Mouse (Mus musculus) liver, adult 2 months (tissue): Measurements from ENCODE around the gene Klhdc9. TPM values are rescaled to one million over a fixed set of nuclear protein-coding genes. Genes with fewer than 3 reads are reported as not detected.
A peak's percentile ranks its signal among the peaks of the same experiment; 100 is the strongest.

Experiments used
- DNase-seq: peaks from one replicate; pipeline ENCODE4 v3.0.0-alpha.2; 2011; ENCODE audit warnings: low read depth, low spot score; ENCODE audit errors: extremely low read depth
- H3K27ac ChIP-seq: fragments of 200-500 bp; replicated peaks from 2 replicates; pipeline ENCODE4 v1.5.1; 2012; ENCODE audit warnings: low read depth, mild to moderate bottlenecking, control low read depth, inconsistent platforms, low read length; ENCODE audit not compliant: insufficient read depth
- H3K27me3 ChIP-seq: fragments of 200-500 bp; 2 replicates; pipeline ENCODE4 v1.6.1; 2012; ENCODE audit warnings: mild to moderate bottlenecking, moderate library complexity, low read length, inconsistent platforms; ENCODE audit not compliant: control insufficient read depth, insufficient read depth
- H3K36me3 ChIP-seq: fragments of 200-500 bp; 2 replicates; pipeline ENCODE4 v1.6.1; 2012; ENCODE audit warnings: low read length, inconsistent platforms; ENCODE audit not compliant: control insufficient read depth, insufficient read depth
- H3K4me1 ChIP-seq: fragments of 200-500 bp; 2 replicates; pipeline ENCODE4 v1.6.1; 2011; ENCODE audit warnings: low read length; ENCODE audit not compliant: control insufficient read depth, insufficient read depth
- H3K4me3 ChIP-seq: fragments of 200-500 bp; 2 replicates; pipeline ENCODE4 v1.5.1; 2011; ENCODE audit warnings: low read depth, mild to moderate bottlenecking, control low read depth, low read length, moderate library complexity; ENCODE audit not compliant: insufficient read depth
- H3K79me2 ChIP-seq: fragments of 200-500 bp; 2 replicates; pipeline ENCODE4 v1.6.1; 2012; ENCODE audit warnings: inconsistent platforms, mild to moderate bottlenecking, low read length, moderate library complexity; ENCODE audit not compliant: control insufficient read depth, insufficient read depth
- H3K9ac ChIP-seq: fragments of 200-500 bp; 2 replicates; pipeline ENCODE4 v1.6.1; 2012; ENCODE audit warnings: low read depth, mild to moderate bottlenecking, control low read depth, inconsistent platforms, low read length
- CTCF ChIP-seq: fragments of 200-500 bp; IDR thresholded peaks from 2 replicates; pipeline ENCODE4 v1.5.1; 2011; ENCODE audit warnings: low read depth, low read length, control low read depth
- POLR2A ChIP-seq: fragments of 200-500 bp; IDR thresholded peaks from 2 replicates; pipeline ENCODE4 v1.6.1; 2011; ENCODE audit warnings: low read length, control low read depth; ENCODE audit not compliant: insufficient read depth; ENCODE audit errors: extremely low read depth
- WGBS: fragments of 180-500 bp; shearing (Covaris S2); methylation state at CpG from one replicate; pipeline ENCODE4 v1.1.7; 2018; 5-methylcytosine and 5-hydroxymethylcytosine counted together
- polyA plus RNA-seq: library from polyadenylated mRNA; depleted of rRNA; stranded (reverse); fragments of >200 nt; gene quantifications from 2 replicates; pipeline ENCODE4 v1.2.3, GENCODE M21; 2012
- total RNA-seq: library from RNA; depleted of rRNA; stranded (reverse); fragments of >200 nt; gene quantifications from 2 replicates; pipeline ENCODE4 v1.2.3, GENCODE M21; 2014

Klhdc9 gene
- total and polyA plus RNA-seq, 2 experiments, result 0.05 TPM; not detected in 1

DNA sequence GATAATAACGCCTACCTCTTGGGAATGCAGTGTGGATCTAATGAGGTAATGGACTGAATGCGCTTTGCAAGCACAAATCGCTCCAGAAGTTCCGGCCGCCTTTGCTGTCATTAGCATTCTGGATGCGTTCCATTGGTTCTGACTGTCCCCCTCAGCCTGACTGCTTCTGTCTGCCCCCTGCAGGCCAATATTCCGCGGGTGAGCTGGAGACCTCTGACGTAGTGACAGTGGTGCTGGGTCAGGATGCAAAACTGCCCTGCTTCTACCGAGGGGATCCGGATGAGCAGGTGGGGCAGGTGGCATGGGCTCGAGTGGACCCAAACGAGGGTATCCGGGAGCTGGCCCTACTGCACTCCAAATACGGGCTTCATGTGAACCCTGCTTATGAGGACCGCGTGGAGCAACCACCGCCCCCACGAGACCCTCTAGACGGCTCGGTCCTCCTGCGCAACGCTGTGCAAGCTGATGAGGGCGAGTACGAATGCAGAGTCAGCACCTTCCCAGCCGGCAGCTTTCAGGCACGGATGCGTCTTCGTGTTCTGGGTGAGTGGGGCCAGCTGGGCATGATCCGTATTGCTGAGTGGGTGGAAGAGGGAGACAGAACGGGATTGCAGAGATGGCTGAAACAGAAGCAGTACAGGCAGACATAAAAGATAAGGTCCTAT lies 19.5 kb upstream of the Klhdc9 start:
- H3K36me3 ChIP-seq, result no peaks in the 10 kb centered on the region
- no peak overlapping the region for H3K27ac ChIP-seq
- no peaks in the 10 kb centered on the region for H3K27me3 ChIP-seq
- peak; percentile 50 for DNase-seq
- no peak for TF ChIP-seq POLR2A
- TF ChIP-seq CTCF, result peak; percentile 88
- no peaks in the 10 kb centered on the region for H3K4me1 ChIP-seq
- 7% methylated on average over 31 of the region's 31 CpGs for WGBS
- H3K9ac ChIP-seq, result no peak overlapping the region
- no peak overlapping the region; the same call in 1 of the 2 replicates for H3K4me3 ChIP-seq
- no peaks in the 10 kb centered on the region for H3K79me2 ChIP-seq

DNA sequence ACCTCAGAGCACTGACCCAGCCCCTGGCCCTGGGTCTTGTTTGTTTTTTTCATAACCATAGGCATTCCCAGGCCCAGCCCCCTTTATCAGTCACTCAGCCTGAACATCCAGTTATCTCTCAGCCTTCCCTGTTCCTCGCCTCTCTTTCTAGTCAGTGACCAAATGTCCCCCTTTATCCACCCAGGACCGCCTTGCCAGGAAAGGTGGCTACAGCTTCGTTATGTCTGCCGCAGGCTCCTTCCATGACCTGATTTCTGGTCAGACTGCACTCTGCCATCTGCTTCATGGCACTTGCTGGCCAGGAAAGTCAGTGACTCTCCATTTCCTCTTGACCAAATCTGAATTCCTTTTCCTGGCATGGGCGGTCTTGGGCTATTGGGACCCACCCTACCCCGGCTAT lies 17.7 kb upstream of the Klhdc9 start:
- no peak overlapping the region for H3K9ac ChIP-seq
- H3K27me3 ChIP-seq, result no peaks in the 10 kb centered on the region
- 83% methylated on average over 6 of the region's 6 CpGs for WGBS
- H3K36me3 ChIP-seq, result no peaks in the 10 kb centered on the region
- H3K79me2 ChIP-seq, result no peaks in the 10 kb centered on the region
- no peak overlapping the region for H3K4me3 ChIP-seq
- TF ChIP-seq POLR2A (no peak), CTCF (no peak)
- H3K4me1 ChIP-seq, result no peaks in the 10 kb centered on the region
- no peak overlapping the region for H3K27ac ChIP-seq
- no peak for DNase-seq

DNA sequence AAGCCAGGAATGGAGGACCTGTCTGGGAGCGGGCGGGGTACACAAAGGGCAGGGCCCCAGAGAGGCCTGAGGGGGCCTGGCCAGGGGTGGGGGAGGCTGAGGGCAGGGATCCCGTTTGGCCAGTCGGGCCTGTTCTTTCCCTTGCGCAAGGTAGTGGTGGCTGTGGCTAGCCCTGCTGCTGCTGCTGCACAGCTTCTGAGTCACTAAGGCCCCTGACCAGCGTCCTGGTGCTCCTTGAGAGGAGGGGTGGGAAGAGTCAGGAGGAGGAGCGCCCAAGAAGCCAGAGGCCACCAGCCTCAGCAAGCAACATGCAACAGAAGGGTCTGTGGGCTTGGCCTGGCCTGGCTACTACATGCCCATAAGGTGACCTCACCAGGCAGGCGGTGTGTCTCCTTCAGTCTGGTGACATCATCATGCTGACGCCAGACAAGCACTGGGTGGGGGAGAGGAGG lies 15.1 kb upstream of the Klhdc9 start:
- WGBS, result 65% methylated on average over 9 of the region's 9 CpGs
- TF ChIP-seq CTCF (no peak), POLR2A (no peak)
- no peak overlapping the region for H3K9ac ChIP-seq
- no peak overlapping the region for H3K4me3 ChIP-seq
- H3K27me3 ChIP-seq, result no peaks in the 10 kb centered on the region
- no peaks in the 10 kb centered on the region for H3K79me2 ChIP-seq
- no peaks in the 10 kb centered on the region for H3K36me3 ChIP-seq
- no peak overlapping the region for H3K27ac ChIP-seq
- no peaks in the 10 kb centered on the region for H3K4me1 ChIP-seq
- DNase-seq, result no peak

DNA sequence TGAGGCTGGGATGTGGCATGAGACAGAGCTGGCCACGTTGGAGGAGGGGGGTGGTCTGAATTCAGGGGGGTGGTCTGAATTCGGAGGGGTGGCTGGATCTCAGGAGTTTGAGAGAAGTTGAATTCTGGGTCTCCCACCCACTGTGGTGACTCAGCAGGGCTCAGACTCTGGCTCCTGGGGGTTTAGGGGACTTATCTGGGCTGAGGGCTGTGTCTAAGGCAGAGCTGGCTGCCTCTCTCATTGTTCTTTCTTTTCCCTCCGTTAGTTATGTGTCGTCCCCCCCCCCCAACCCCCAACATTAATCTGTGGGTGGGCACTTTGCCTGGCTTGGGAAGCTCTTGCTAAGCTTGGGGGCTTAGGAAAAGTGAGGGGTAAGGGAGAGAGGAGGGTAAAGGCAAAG lies 13.3 kb upstream of the Klhdc9 start:
- no peak overlapping the region for H3K27ac ChIP-seq
- TF ChIP-seq CTCF, result no peak
- TF ChIP-seq POLR2A, result no peak
- H3K36me3 ChIP-seq, result no peaks in the 10 kb centered on the region
- no peak overlapping the region for H3K4me3 ChIP-seq
- no peak overlapping the region for H3K9ac ChIP-seq
- DNase-seq, result no peak
- H3K27me3 ChIP-seq, result no peaks in the 10 kb centered on the region
- H3K4me1 ChIP-seq, result no peaks in the 10 kb centered on the region
- WGBS, result 16% methylated on average over 4 of the region's 4 CpGs
- no peaks in the 10 kb centered on the region for H3K79me2 ChIP-seq

DNA sequence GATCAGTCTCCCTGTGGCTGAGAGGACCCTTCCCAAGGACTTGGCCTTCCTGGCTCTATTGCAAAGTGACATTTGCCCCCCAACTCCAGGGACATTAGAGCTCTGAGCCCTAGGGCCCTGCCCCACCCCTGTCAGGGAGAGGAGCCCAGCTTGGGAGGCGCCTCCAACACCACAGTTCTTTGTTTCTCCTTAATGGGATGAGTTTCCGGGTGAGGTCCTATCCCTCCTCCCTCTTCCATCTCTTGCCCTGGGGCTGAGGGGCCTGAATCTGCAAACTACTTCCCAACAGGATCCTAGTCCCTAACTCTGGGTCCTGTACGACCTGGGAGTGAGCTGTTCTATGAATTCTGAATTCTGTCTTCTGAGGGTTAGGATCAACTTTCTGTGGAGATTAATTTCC lies 12.3 kb upstream of the Klhdc9 start:
- TF ChIP-seq POLR2A, result no peak
- no peak for TF ChIP-seq CTCF
- Histone ChIP-seq H3K27ac (no peak overlapping the region), H3K4me3 (no peak overlapping the region), H3K9ac (no peak overlapping the region), H3K79me2 (no peaks in the 10 kb centered on the region), H3K36me3 (no peaks in the 10 kb centered on the region), H3K4me1 (no peaks in the 10 kb centered on the region), H3K27me3 (no peaks in the 10 kb centered on the region)
- DNase-seq, result no peak
- 81% methylated on average over 3 of the region's 3 CpGs for WGBS

DNA sequence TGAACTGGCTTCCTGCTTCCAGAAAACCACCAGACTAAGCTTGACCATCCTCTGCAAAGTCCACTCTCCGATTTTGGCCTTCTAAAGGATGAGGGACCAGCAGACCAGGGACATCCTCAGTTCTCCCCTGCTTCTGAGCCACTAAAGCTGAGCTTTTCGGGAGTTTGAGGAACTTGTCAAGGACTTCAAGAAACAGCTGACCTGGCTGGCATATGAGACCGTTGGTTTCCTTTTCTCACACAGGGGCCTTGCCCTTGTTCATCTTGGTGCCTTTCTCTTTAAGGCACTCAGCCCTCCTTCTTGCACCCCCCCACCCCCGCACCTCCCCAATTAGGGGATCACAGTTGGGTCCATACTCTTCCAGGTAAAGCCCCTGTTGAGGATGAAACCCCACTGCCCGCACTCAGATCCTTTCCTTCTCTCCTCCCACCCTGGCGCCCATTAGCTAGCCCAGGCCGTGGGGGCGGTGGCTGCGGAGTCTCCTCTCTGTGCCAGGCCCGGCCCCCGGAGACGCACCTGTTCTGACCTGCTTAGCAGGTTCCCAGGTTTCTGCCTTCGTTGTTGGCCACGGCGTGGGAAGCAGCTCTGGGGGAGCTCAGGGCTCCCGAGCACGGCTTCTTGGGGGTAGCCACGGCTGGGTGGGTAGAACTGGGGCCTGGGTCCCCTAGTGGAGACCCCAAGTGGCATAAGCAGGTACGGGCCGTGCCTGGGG lies 9.4 kb upstream of the Klhdc9 start, which contains the start of gene Nectin4:
Nectin4 (plus strand) TSS at position 255 of the 712 bp plus-strand sequence.
- no peaks in the 10 kb centered on the region for H3K36me3 ChIP-seq
- H3K4me1 ChIP-seq, result no peaks in the 10 kb centered on the region
- no peaks in the 10 kb centered on the region for H3K27me3 ChIP-seq
- WGBS, result 50% methylated on average over 20 of the region's 20 CpGs
- DNase-seq, result no peak
- TF ChIP-seq POLR2A (no peak), CTCF (no peak)
- H3K27ac ChIP-seq, result no peak within 1 kb of the TSS
- H3K4me3 ChIP-seq, result peak within 1 kb of the TSS; percentile 34; the same call in 1 of the 2 replicates
- H3K79me2 ChIP-seq, result no peaks in the 10 kb centered on the region
- H3K9ac ChIP-seq, result 0 out of 2 replicates have a peak within 1 kb of the TSS, but pooled peaks have one; percentile 24
